Mouse (Mus musculus): ENCODE results near the gene Nfix. TPM values are rescaled to one million over a fixed set of nuclear protein-coding genes. Genes with fewer than 3 reads are reported as not detected.

Nfix gene
- polyA plus RNA-seq, 1 experiment from 2014 or later = 36.6 TPM

DNA sequence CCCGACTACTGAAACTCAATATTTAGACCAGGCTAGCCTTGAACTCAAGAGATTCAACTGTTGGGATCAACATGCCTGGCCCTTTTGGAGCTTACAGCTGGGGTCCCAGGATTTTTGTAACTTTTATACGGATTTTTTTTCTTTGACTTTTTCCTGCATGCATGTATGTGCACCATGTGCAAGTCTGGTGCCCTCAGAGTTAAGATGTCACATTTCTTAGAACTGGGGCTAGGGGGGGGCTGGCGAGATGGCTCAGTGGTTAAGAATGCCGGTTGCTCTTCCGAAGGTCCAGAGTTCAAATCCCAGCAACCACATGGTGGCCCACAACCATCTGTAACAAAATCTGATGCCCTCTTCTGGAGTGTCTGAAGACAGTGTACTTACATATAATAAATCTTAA lies 99.6 kb downstream of the Nfix start:
- H3K27ac ChIP-seq (replicated peaks) = peak overlapping the region; percentile 70
- H3K9ac ChIP-seq (ENCODE audit: low read length) = no peak overlapping the region
- ATAC-seq (ENCODE audit: low FRiP score, low TSS enrichment) (no peak), DNase-seq (ENCODE audit: low spot score) (no peak)
- no peaks in the 10 kb centered on the region for H3K9me3 ChIP-seq (ENCODE audit: control insufficient read depth, low read length)
- TF ChIP-seq EP300 (optimal IDR thresholded peaks at IDR 0.05) (no peak), CTCF (IDR thresholded peaks at IDR 0.05; ENCODE audit: low read depth) (no peak)
- peaks cover 2% of the 10 kb centered on the region; the same call in 1 of the 2 replicates for H3K36me3 ChIP-seq (ENCODE audit: control insufficient read depth, insufficient read depth, low read length)
- 72% methylated on average over 5 of the region's 5 CpGs for WGBS
- no peak overlapping the region for H3K4me2 ChIP-seq (replicated peaks; ENCODE audit: low read depth)
- peaks cover 2% of the 10 kb centered on the region; the same call in 1 of the 2 replicates for H3K4me1 ChIP-seq (replicated peaks; ENCODE audit: control insufficient read depth, insufficient read depth)
- H3K27me3 ChIP-seq (ENCODE audit: control insufficient read depth, insufficient read depth, low read length) = no peaks in the 10 kb centered on the region
- H3K4me3 ChIP-seq (ENCODE audit: low read depth, low read length) = no peak overlapping the region

DNA sequence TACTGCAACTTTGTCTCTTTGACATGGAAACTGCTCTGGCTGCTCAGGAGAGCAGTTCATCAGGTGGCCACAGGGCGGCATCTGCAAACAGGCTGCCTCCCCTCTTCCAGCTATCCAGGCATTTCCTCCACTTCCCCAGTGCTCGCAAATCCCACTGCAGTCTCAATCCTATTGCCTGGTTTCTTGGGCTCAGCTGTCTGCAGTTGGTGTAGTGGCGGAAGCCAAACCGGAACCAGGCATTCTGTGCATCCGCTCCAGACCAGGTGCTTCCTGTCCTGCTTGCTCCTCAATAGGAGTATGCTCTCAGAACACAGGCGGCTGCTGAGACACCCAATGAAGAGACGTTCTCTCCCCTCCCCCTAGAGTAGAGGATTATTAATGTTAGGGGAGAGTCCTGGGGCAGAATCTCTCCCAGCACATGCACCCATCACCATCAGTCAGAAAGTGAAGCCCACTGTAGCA lies 100.3 kb downstream of the Nfix start:
- peak; percentile 14; the same call in 1 of the 2 replicates for ATAC-seq (ENCODE audit: low FRiP score, low TSS enrichment)
- 50% methylated on average over 7 of the region's 7 CpGs for WGBS
- Histone ChIP-seq H3K4me3 (ENCODE audit: low read depth, low read length) (no peak overlapping the region), H3K27me3 (ENCODE audit: control insufficient read depth, insufficient read depth, low read length) (no peaks in the 10 kb centered on the region), H3K4me2 (replicated peaks; ENCODE audit: low read depth) (no peak overlapping the region), H3K4me1 (replicated peaks; ENCODE audit: control insufficient read depth, insufficient read depth) (peaks cover 1% of the 10 kb centered on the region; the same call in 1 of the 2 replicates), H3K9ac (ENCODE audit: low read length) (no peak overlapping the region), H3K9me3 (ENCODE audit: control insufficient read depth, low read length) (no peaks in the 10 kb centered on the region), H3K27ac (replicated peaks) (peak overlapping the region; percentile 79), H3K36me3 (ENCODE audit: control insufficient read depth, insufficient read depth, low read length) (peaks cover 5% of the 10 kb centered on the region; the same call in 1 of the 2 replicates)
- peak; percentile 79 for DNase-seq (ENCODE audit: low spot score)
- peak; percentile 62 for TF ChIP-seq EP300 (optimal IDR thresholded peaks at IDR 0.05)
- TF ChIP-seq CTCF (IDR thresholded peaks at IDR 0.05; ENCODE audit: low read depth) = peak; percentile 80

DNA sequence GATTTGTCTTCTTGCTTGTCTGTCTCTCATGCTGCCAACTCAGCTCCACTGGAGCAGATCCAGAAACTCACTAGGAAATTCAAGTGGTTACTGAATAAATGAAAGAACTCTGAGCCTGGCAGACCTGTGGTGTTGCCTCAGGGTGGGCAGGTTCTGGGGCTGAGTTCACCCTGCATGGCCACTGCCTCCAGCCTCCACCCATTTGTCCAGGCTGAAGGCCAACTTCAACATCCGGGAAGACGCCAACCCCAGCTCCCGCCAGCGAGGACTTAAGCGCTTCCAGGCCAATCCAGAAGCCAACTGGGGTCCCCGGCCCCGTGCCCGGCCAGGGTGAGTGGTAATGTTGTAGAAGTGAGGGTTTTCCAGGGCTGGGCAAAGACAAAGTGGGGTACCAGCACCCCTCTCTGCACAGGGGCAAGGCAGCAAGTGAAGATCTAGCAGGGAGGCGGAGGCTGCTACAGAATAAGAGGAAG lies 101.2 kb downstream of the Nfix start:
- 69% methylated on average over 9 of the region's 9 CpGs for WGBS
- DNase-seq (ENCODE audit: low spot score) (peak; percentile 83), ATAC-seq (ENCODE audit: low FRiP score, low TSS enrichment) (peak; percentile 76)
- Histone ChIP-seq H3K27me3 (ENCODE audit: control insufficient read depth, insufficient read depth, low read length) (no peaks in the 10 kb centered on the region), H3K4me3 (ENCODE audit: low read depth, low read length) (0 out of 2 replicates have a peak overlapping the region, but pooled peaks have one; percentile 12), H3K9ac (ENCODE audit: low read length) (0 out of 2 replicates have a peak overlapping the region, but pooled peaks have one; percentile 38), H3K36me3 (ENCODE audit: control insufficient read depth, insufficient read depth, low read length) (peaks cover 5% of the 10 kb centered on the region; the same call in 1 of the 2 replicates), H3K9me3 (ENCODE audit: control insufficient read depth, low read length) (no peaks in the 10 kb centered on the region), H3K4me2 (replicated peaks; ENCODE audit: low read depth) (peak overlapping the region; percentile 2; the same call in 1 of the 2 replicates), H3K4me1 (replicated peaks; ENCODE audit: control insufficient read depth, insufficient read depth) (no peaks in the 10 kb centered on the region), H3K27ac (replicated peaks) (peak overlapping the region; percentile 79)
- no peak for TF ChIP-seq CTCF (IDR thresholded peaks at IDR 0.05; ENCODE audit: low read depth)
- no peak for TF ChIP-seq EP300 (optimal IDR thresholded peaks at IDR 0.05)

DNA sequence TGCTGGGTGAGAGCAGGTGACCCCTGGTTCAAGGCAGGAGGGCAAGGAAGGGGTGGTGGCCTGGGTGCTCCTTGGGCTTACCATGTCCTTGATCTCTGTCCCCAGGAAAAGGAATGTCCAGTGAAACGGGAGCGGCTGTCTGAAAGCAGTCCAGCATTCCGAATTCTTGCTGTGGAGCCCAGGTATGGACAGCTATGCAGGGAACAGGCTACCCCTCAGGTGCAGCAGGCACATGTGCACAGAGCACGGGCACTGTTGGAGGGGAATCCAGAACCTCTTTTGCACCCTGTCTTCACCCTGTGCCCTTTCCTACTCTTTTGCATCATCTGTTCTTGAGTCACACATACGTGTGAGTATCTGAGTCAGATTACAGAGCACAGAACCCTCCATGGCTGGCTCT lies 101.9 kb downstream of the Nfix start:
- no peaks in the 10 kb centered on the region for H3K9me3 ChIP-seq (ENCODE audit: control insufficient read depth, low read length)
- H3K27ac ChIP-seq (replicated peaks) = peak overlapping the region; percentile 79; the same call in 1 of the 2 replicates
- no peaks in the 10 kb centered on the region for H3K27me3 ChIP-seq (ENCODE audit: control insufficient read depth, insufficient read depth, low read length)
- no peak overlapping the region for H3K4me3 ChIP-seq (ENCODE audit: low read depth, low read length)
- H3K4me1 ChIP-seq (replicated peaks; ENCODE audit: control insufficient read depth, insufficient read depth) = no peaks in the 10 kb centered on the region
- no peak overlapping the region for H3K9ac ChIP-seq (ENCODE audit: low read length)
- no peak overlapping the region for H3K4me2 ChIP-seq (replicated peaks; ENCODE audit: low read depth)
- DNase-seq (ENCODE audit: low spot score) = no peak
- TF ChIP-seq EP300 (optimal IDR thresholded peaks at IDR 0.05) (no peak), CTCF (IDR thresholded peaks at IDR 0.05; ENCODE audit: low read depth) (no peak)
- ATAC-seq (ENCODE audit: low FRiP score, low TSS enrichment) = peak; percentile 11; the same call in 1 of the 2 replicates
- peaks cover 3% of the 10 kb centered on the region; the same call in 1 of the 2 replicates for H3K36me3 ChIP-seq (ENCODE audit: control insufficient read depth, insufficient read depth, low read length)
- WGBS = 83% methylated on average over 5 of the region's 5 CpGs

DNA sequence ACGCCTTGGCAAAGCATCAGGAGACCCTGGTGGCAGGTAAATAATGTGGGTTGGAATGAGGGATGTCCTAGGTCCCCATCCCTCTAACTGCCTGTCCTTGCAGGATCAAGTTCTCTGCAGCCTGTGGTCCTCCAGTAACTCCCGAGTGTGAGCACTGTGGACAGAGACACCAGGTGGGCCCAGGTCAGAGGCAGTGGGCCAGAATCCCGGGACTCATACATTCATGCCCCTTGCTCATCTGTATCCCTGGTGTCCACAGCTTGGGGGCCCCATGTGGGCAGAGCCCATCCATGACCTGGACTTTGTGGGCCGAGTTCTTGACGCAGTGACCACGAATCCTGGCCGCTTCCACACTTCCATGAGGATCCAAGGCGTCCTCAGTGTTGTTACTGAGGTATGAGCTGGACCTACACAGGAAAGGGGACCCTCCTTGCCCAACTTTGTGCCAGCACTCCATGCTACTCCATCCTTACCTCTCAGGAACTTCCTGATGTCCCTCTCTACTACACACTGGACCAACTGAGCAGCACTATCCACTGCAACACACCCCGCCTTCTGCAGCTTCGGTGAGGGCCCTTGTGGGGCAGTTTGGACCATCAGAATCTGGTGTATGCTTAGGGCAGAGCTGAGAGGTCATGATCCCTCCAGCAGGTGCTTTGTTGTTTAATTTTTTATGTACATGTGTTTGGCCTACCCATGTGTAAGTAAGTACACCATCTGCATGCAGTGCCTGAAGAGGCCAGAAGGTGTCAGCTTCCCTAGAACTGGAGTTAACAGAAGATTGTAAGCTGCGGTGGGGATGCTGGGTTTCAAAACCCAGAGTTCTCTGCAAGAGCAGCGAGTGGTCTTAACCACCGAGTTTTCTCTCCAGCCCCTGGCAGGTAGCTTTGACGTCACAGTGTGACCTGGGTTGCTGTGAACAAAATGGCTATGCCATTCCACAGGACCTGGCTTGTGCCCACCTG lies 102.7 kb downstream of the Nfix start:
- Histone ChIP-seq H3K36me3 (ENCODE audit: control insufficient read depth, insufficient read depth, low read length) (peaks cover 6% of the 10 kb centered on the region; the same call in 1 of the 2 replicates), H3K4me1 (replicated peaks; ENCODE audit: control insufficient read depth, insufficient read depth) (no peaks in the 10 kb centered on the region), H3K4me3 (ENCODE audit: low read depth, low read length) (no peak overlapping the region), H3K27ac (replicated peaks) (peak overlapping the region; percentile 79; the same call in 1 of the 2 replicates), H3K9ac (ENCODE audit: low read length) (no peak overlapping the region), H3K9me3 (ENCODE audit: control insufficient read depth, low read length) (no peaks in the 10 kb centered on the region), H3K4me2 (replicated peaks; ENCODE audit: low read depth) (no peak overlapping the region), H3K27me3 (ENCODE audit: control insufficient read depth, insufficient read depth, low read length) (no peaks in the 10 kb centered on the region)
- WGBS = 85% methylated on average over 14 of the region's 14 CpGs
- no peak for ATAC-seq (ENCODE audit: low FRiP score, low TSS enrichment)
- TF ChIP-seq CTCF (IDR thresholded peaks at IDR 0.05; ENCODE audit: low read depth) (peak; percentile 77), EP300 (optimal IDR thresholded peaks at IDR 0.05) (no peak)
- DNase-seq (ENCODE audit: low spot score) = peak; percentile 64

Measured in stomach, postnatal 0 days (tissue).